Mouse (Mus musculus): Measurements from ENCODE around the gene Nr2c2ap.

GRCm38 (mm10) chr8:70110451-70110850, 20.7 kb upstream of the Nr2c2ap start:
- TF ChIP-seq CTCF (IDR thresholded peaks at IDR 0.05) (no peak), POLR2A (IDR thresholded peaks at IDR 0.05; ENCODE audit: insufficient read depth, low read depth, low read length) (no peak)
